Mouse (Mus musculus): ENCODE results near the gene Meis1. TPM values are rescaled to one million over a fixed set of nuclear protein-coding genes. Genes with fewer than 3 reads are reported as not detected.

The Meis1 gene
- total and polyA plus RNA-seq, 3 experiments = 8.2 to 16.5 TPM; not detected in 1

GRCm38 (mm10) chr11:19005007-19005912 lies 13.5 kb downstream of the Meis1 start:
- no peaks in the 10 kb centered on the region for H3K9me3 ChIP-seq (replicated peaks; ENCODE audit: insufficient read depth, low read length)
- no peaks in the 10 kb centered on the region for H3K27me3 ChIP-seq (ENCODE audit: control insufficient read depth in 1 of 2, insufficient read depth in 2 of 2, low read length in 2 of 2)
- TF ChIP-seq MXI1 (IDR thresholded peaks at IDR 0.05; ENCODE audit: low read depth, low read length) (no peak), SIN3A (IDR thresholded peaks at IDR 0.05; ENCODE audit: low read length) (no peak), ETS1 (IDR thresholded peaks at IDR 0.05; ENCODE audit: low read depth, low read length) (no peak), NRF1 (IDR thresholded peaks at IDR 0.05; ENCODE audit: insufficient read depth, low read depth, low read length, poor library complexity, severe bottlenecking) (no peak)
- H3K4me1 ChIP-seq (ENCODE audit: control insufficient read depth in 1 of 2, insufficient read depth in 2 of 2, low read length in 2 of 2) = no peaks in the 10 kb centered on the region
- H3K27ac ChIP-seq (ENCODE audit: control insufficient read depth, low read depth, low read length) = no peak overlapping the region
- H3K79me2 ChIP-seq (ENCODE audit: control insufficient read depth, insufficient read depth, low read length, poor library complexity) = no peaks in the 10 kb centered on the region
- no peaks in the 10 kb centered on the region; a peak in 1 of 4 replicates for H3K36me3 ChIP-seq (ENCODE audit: control insufficient read depth in 1 of 2, insufficient read depth in 2 of 2, low read length in 2 of 2)
- H3K4me3 ChIP-seq (ENCODE audit: control insufficient read depth in 1 of 2, insufficient read depth in 1 of 2, low read depth in 2 of 2, low read length in 2 of 2) = no peak overlapping the region
- H3K9ac ChIP-seq (ENCODE audit: control insufficient read depth, low read depth, low read length, poor library complexity, severe bottlenecking) = no peak overlapping the region
- no peak for DNase-seq (ENCODE audit: low read depth, low spot score)

- H3K27ac ChIP-seq (ENCODE audit: control insufficient read depth, low read depth, low read length) = no peak overlapping the region
- H3K27me3 ChIP-seq (ENCODE audit: control insufficient read depth in 1 of 2, insufficient read depth in 2 of 2, low read length in 2 of 2) = no peaks in the 10 kb centered on the region
- TF ChIP-seq BHLHE40 (IDR thresholded peaks at IDR 0.05; ENCODE audit: borderline replicate concordance, low read depth, low read length) (no peak), KAT2A (conservative IDR thresholded peaks at IDR 0.05; ENCODE audit: low read depth, low read length) (no peak), RAD21 (IDR thresholded peaks at IDR 0.05; ENCODE audit: low read depth, low read length) (no peak)
- no peak overlapping the region for H3K4me3 ChIP-seq (ENCODE audit: control insufficient read depth in 1 of 2, insufficient read depth in 1 of 2, low read depth in 2 of 2, low read length in 2 of 2)
- DNase-seq (ENCODE audit: low read depth, low spot score) = no peak
- no peaks in the 10 kb centered on the region for H3K79me2 ChIP-seq (ENCODE audit: control insufficient read depth, insufficient read depth, low read length, poor library complexity)
- H3K9me3 ChIP-seq (replicated peaks; ENCODE audit: insufficient read depth, low read length) = no peaks in the 10 kb centered on the region
- peaks cover 4 to 7% of the 10 kb centered on the region in 2 experiments; a peak in 2 of 4 replicates for H3K4me1 ChIP-seq (ENCODE audit: control insufficient read depth in 1 of 2, insufficient read depth in 2 of 2, low read length in 2 of 2)
- H3K36me3 ChIP-seq (ENCODE audit: control insufficient read depth in 1 of 2, insufficient read depth in 2 of 2, low read length in 2 of 2) = peaks cover 0 to 6% of the 10 kb centered on the region in 2 experiments; a peak in 2 of 4 replicates
- H3K9ac ChIP-seq (ENCODE audit: control insufficient read depth, low read depth, low read length, poor library complexity, severe bottlenecking) = no peak overlapping the region
Measured at GRCm38 (mm10) chr11:19003066-19003465, 15.7 kb downstream of the Meis1 start.

GRCm38 (mm10) chr11:18996767-18997166 lies 22.0 kb downstream of the Meis1 start:
- no peaks in the 10 kb centered on the region for H3K9me3 ChIP-seq (replicated peaks; ENCODE audit: insufficient read depth, low read length)
- H3K79me2 ChIP-seq (ENCODE audit: control insufficient read depth, insufficient read depth, low read length, poor library complexity) = no peaks in the 10 kb centered on the region
- H3K4me1 ChIP-seq (ENCODE audit: control insufficient read depth in 1 of 2, insufficient read depth in 2 of 2, low read length in 2 of 2) = peaks cover 4 to 7% of the 10 kb centered on the region in 2 experiments; a peak in 2 of 4 replicates
- H3K27ac ChIP-seq (ENCODE audit: control insufficient read depth, low read depth, low read length) = no peak overlapping the region
- H3K9ac ChIP-seq (ENCODE audit: control insufficient read depth, low read depth, low read length, poor library complexity, severe bottlenecking) = no peak overlapping the region
- H3K36me3 ChIP-seq (ENCODE audit: control insufficient read depth in 1 of 2, insufficient read depth in 2 of 2, low read length in 2 of 2) = peaks cover 0 to 6% of the 10 kb centered on the region in 2 experiments; a peak in 2 of 4 replicates
- H3K27me3 ChIP-seq (ENCODE audit: control insufficient read depth in 1 of 2, insufficient read depth in 2 of 2, low read length in 2 of 2) = no peaks in the 10 kb centered on the region
- no peak overlapping the region for H3K4me3 ChIP-seq (ENCODE audit: control insufficient read depth in 1 of 2, insufficient read depth in 1 of 2, low read depth in 2 of 2, low read length in 2 of 2)
- DNase-seq (ENCODE audit: low read depth, low spot score) = peak; percentile 17
- no peak for TF ChIP-seq MYC (IDR thresholded peaks at IDR 0.05; ENCODE audit: low read depth, low read length)
- TF ChIP-seq TCF12 (IDR thresholded peaks at IDR 0.05; ENCODE audit: low read depth, low read length) = no peak
